Mouse (Mus musculus) ES-E14 (cell line): ENCODE data around the gene Trabd. TPM values are rescaled to one million over a fixed set of nuclear protein-coding genes. Genes with fewer than 3 reads are reported as not detected.

ENCODE experiments used
- DNase-seq: peaks from one replicate; pipeline ENCODE4 v3.0.0-alpha.2; 2013; ENCODE audit warnings: low read depth, low spot score
- H3K27ac ChIP-seq: 2 replicates; pipeline ENCODE4 v1.5.1; 2012; ENCODE audit warnings: low read depth, mild to moderate bottlenecking, low read length, moderate library complexity, mixed read lengths; ENCODE audit not compliant: poor library complexity, insufficient read depth, severe bottlenecking
- H3K36me3 ChIP-seq: 2 replicates; pipeline ENCODE4 v1.6.1; 2012; ENCODE audit warnings: mild to moderate bottlenecking, low read length, moderate library complexity, mixed read lengths; ENCODE audit not compliant: control insufficient read depth, poor library complexity, insufficient read depth, severe bottlenecking
- H3K4me1 ChIP-seq, 2 experiments: fragments of 150-350 bp in 1 of 2; sonication (generic) in 1 of 2; 2 replicates each; pipeline ENCODE4 v1.6.1; 2012; ENCODE audit warnings: low read length in 2 of 2, mild to moderate bottlenecking in 1 of 2, mixed read lengths in 1 of 2; ENCODE audit not compliant: control insufficient read depth in 2 of 2, insufficient read depth in 2 of 2, poor library complexity in 1 of 2
- H3K4me3 ChIP-seq, 2 experiments: fragments of 150-350 bp in 1 of 2; sonication (generic) in 1 of 2; 2 replicates each; pipeline ENCODE4 v1.5.1; 2012; ENCODE audit warnings: low read length in 2 of 2, low read depth in 1 of 2, mild to moderate bottlenecking in 1 of 2, mixed read lengths in 1 of 2; ENCODE audit not compliant: insufficient read depth in 1 of 2, poor library complexity in 1 of 2, severe bottlenecking in 1 of 2
- H3K9ac ChIP-seq: 2 replicates; pipeline ENCODE4 v1.6.1; 2012; ENCODE audit warnings: low read depth, mild to moderate bottlenecking, low read length, mixed read lengths; ENCODE audit not compliant: poor library complexity, insufficient read depth, severe bottlenecking
- H3K9me3 ChIP-seq: fragments of 150-350 bp; sonication (generic); 2 replicates; pipeline ENCODE4 v1.6.1; 2012; ENCODE audit warnings: low read depth, mild to moderate bottlenecking, low read length; ENCODE audit not compliant: control insufficient read depth, insufficient read depth
- CHD2 ChIP-seq: IDR thresholded peaks from 2 replicates; pipeline ENCODE4 v1.6.1; 2014; ENCODE audit warnings: mild to moderate bottlenecking, low read depth, low read length, inconsistent platforms
- HCFC1 ChIP-seq: IDR thresholded peaks from 2 replicates; pipeline ENCODE4 v1.6.1; 2012; ENCODE audit warnings: low read length, inconsistent platforms, borderline replicate concordance; ENCODE audit not compliant: insufficient read depth
- MAFK ChIP-seq: IDR thresholded peaks from 2 replicates; pipeline ENCODE4 v1.6.1; 2014; ENCODE audit warnings: mild to moderate bottlenecking, low read depth, low read length, inconsistent platforms; ENCODE audit not compliant: insufficient read depth
- ZC3H11A ChIP-seq: IDR thresholded peaks from 2 replicates; pipeline ENCODE4 v1.6.1; 2012; ENCODE audit warnings: low read depth, mild to moderate bottlenecking, inconsistent platforms, low read length, borderline replicate concordance
- ZNF384 ChIP-seq: IDR thresholded peaks from 2 replicates; pipeline ENCODE4 v1.6.1; 2012; ENCODE audit warnings: low read depth, low read length, inconsistent platforms
- in situ Hi-C, 2 experiments: fragments of 600-800 bp; cut with MboI; formaldehyde crosslinking; loops; one replicate each; pipeline ENCODE4 v1.15.1; 2025; ENCODE audit warnings: low sequenced_read_pairs in 2 of 2, inconsistent platforms in 1 of 2; ENCODE audit not compliant: unreplicated experiment in 2 of 2
- total RNA-seq: library from RNA; depleted of rRNA; stranded (reverse); fragments of 300-350 nt; gene quantifications from 2 replicates; pipeline ENCODE4 v1.2.3, GENCODE M21; 2012

Trabd gene
- total RNA-seq, 1 experiment: 29.9 TPM

GRCm38 (mm10) chr15:89090662-89091061 is 15.7 kb downstream of the Trabd start:
- H3K9ac ChIP-seq: no peak overlapping the region
- no peak overlapping the region for H3K27ac ChIP-seq
- H3K4me1 ChIP-seq: peaks cover 2 to 3% of the 10 kb centered on the region in 2 experiments; a peak in 1 of 4 replicates
- TF ChIP-seq HCFC1: no peak
- no peak for TF ChIP-seq ZNF384
- H3K36me3 ChIP-seq: peaks cover 6% of the 10 kb centered on the region; the same call in 1 of the 2 replicates
- in situ Hi-C loops: no loop called here
- DNase-seq: no peak
- no peaks in the 10 kb centered on the region for H3K9me3 ChIP-seq
- H3K4me3 ChIP-seq: no peak overlapping the region

- Histone ChIP-seq H3K27ac (no peak overlapping the region), H3K4me3 (no peak overlapping the region), H3K9me3 (no peaks in the 10 kb centered on the region), H3K4me1 (peaks cover 2 to 3% of the 10 kb centered on the region in 2 experiments; a peak in 1 of 4 replicates), H3K36me3 (peaks cover 5% of the 10 kb centered on the region; the same call in 1 of the 2 replicates), H3K9ac (no peak overlapping the region)
- in situ Hi-C loops: no loop called here
- DNase-seq: no peak
- TF ChIP-seq ZNF384: no peak
- no peak for TF ChIP-seq CHD2
- no peak for TF ChIP-seq HCFC1
- TF ChIP-seq ZC3H11A: no peak
- TF ChIP-seq MAFK: no peak
These were observed 17.3 kb downstream of the Trabd start for GRCm38 (mm10) chr15:89092181-89092580.

GRCm38 (mm10) chr15:89097450-89097849 is 22.5 kb downstream of the Trabd start:
- H3K9me3 ChIP-seq: no peaks in the 10 kb centered on the region
- peaks cover 39% of the 10 kb centered on the region for H3K36me3 ChIP-seq
- DNase-seq: no peak
- no peak overlapping the region for H3K9ac ChIP-seq
- in situ Hi-C loops: no loop called here
- no peaks in the 10 kb centered on the region for H3K4me1 ChIP-seq
- TF ChIP-seq CHD2 (no peak), ZC3H11A (no peak), HCFC1 (no peak)
- no peak overlapping the region for H3K4me3 ChIP-seq
- H3K27ac ChIP-seq: no peak overlapping the region

GRCm38 (mm10) chr15:89098616-89099015 is 23.7 kb downstream of the Trabd start:
- no peak for DNase-seq
- in situ Hi-C loops: no loop called here
- Histone ChIP-seq H3K9me3 (no peaks in the 10 kb centered on the region), H3K4me1 (no peaks in the 10 kb centered on the region), H3K9ac (no peak overlapping the region), H3K4me3 (no peak overlapping the region), H3K36me3 (peaks cover 50% of the 10 kb centered on the region), H3K27ac (no peak overlapping the region)
- TF ChIP-seq ZNF384: no peak
- no peak for TF ChIP-seq HCFC1
- TF ChIP-seq MAFK: no peak
- no peak for TF ChIP-seq CHD2
- no peak for TF ChIP-seq ZC3H11A

- no peaks in the 10 kb centered on the region for H3K4me1 ChIP-seq
- in situ Hi-C loops: no loop called here
- no peak overlapping the region for H3K27ac ChIP-seq
- no peak overlapping the region for H3K4me3 ChIP-seq
- H3K9me3 ChIP-seq: no peaks in the 10 kb centered on the region
- H3K9ac ChIP-seq: no peak overlapping the region
- H3K36me3 ChIP-seq: peaks cover 61% of the 10 kb centered on the region
- no peak for TF ChIP-seq CHD2
- no peak for TF ChIP-seq MAFK
- no peak for TF ChIP-seq ZC3H11A
- no peak for DNase-seq
These were observed 25.9 kb downstream of the Trabd start for GRCm38 (mm10) chr15:89100823-89101222.
